Mouse (Mus musculus): ENCODE data around the gene Btnl6.

DNA sequence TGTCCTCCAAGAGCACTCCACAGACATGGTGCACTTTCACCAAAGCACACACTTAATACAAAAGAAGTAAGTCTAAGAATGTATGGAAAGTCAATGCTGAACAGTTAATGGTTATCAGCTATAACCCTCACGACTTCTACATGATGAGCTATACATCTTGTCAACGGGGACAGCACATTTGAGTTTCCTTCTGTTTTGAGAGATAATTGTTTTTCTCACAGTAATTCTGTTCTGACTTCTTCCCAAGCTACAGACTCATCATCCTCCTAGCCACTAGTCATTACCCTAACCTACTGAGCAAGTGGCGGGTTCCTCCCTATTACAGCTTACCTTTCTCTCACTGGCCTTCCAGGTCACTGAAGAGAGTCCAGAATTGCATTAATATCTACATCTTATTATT, 57.9 kb downstream of the Btnl6 start:
- TF ChIP-seq CTCF (IDR thresholded peaks at IDR 0.05; ENCODE audit: low read depth, low read length), result no peak
- no peak for TF ChIP-seq POLR2A (IDR thresholded peaks at IDR 0.05; ENCODE audit: extremely low read depth, insufficient read depth, low read length)

All from liver, adult 2 months (tissue).